Mouse (Mus musculus): Measurements from ENCODE around the gene Zhx3. TPM values are rescaled to one million over a fixed set of nuclear protein-coding genes. Genes with fewer than 3 reads are reported as not detected.

Gene Zhx3
- total RNA-seq, 2 experiments from 2014 or later, result 3.9 to 16.5 TPM

DNA sequence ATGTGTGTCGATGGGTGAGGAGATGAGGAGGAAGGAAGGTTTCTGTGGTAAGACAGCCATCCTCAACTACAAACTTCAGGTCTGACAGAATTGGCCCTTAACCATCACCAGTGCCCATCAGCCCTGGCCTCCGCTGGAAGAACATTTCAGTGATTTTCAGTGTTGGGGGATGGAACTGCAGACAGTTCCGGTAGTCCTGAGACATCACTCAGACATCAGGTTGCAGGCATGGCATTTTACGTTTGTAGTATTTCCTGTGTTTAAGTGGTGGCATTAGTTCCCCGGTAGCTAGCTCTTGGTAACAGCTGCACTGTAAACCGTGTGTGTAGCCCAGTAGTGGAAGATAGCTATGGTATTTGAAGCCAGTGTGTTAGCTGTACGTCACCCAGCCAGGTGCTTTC, 139.7 kb downstream of the Zhx3 start:
- ATAC-seq (replicated peaks; ENCODE audit: poor library complexity, severe bottlenecking), result no peak

DNA sequence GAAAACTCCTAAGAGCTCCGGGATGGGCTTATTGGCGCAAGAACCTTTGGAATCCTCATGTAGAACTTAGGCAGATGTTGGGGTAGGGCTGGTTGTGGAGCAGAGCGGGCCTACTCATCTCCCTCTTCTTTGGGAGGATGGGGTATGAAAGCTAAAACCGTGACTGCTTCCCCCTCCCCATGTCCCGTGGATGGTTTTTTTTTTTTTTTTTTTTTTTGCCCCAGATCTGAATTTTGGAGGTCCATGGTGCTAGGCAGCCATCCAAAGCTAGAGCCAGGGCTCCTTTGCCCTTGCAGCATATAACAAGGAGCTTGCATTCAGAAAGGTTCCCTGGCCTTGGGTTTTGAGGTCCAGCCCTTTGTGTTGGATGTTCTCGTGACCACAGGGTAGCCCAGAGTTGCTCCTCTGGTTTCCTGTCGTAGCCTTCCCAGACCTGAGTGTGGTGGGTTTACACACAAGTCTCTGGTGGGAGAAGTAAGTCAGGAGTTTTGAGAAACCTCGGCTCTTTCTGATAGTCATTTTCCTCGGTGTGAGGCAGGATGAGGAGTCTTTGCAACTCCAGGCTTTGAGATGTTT, 140.3 kb downstream of the Zhx3 start:
- no peak for ATAC-seq (replicated peaks; ENCODE audit: poor library complexity, severe bottlenecking)

DNA sequence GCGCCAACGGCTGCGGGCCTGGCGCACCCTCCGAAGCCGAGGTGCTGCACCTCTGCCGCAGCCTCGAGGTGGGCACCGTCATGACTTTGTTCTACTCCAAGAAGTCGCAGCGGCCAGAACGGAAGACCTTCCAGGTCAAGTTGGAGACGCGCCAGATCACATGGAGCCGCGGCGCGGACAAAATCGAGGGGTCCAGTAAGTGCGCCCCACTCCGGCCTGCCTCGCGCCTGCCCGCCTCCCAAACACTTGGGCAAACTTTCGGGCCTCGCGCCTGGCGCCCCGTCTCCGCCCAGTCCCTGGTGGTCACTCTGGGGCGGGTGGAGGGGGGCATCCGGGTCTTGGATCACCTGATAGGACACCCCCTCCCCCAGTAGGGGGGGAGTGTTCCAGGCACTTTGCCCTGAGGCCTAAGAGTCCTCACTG, 140.9 kb downstream of the Zhx3 start:
- ATAC-seq (replicated peaks; ENCODE audit: poor library complexity, severe bottlenecking), result peak; percentile 11

DNA sequence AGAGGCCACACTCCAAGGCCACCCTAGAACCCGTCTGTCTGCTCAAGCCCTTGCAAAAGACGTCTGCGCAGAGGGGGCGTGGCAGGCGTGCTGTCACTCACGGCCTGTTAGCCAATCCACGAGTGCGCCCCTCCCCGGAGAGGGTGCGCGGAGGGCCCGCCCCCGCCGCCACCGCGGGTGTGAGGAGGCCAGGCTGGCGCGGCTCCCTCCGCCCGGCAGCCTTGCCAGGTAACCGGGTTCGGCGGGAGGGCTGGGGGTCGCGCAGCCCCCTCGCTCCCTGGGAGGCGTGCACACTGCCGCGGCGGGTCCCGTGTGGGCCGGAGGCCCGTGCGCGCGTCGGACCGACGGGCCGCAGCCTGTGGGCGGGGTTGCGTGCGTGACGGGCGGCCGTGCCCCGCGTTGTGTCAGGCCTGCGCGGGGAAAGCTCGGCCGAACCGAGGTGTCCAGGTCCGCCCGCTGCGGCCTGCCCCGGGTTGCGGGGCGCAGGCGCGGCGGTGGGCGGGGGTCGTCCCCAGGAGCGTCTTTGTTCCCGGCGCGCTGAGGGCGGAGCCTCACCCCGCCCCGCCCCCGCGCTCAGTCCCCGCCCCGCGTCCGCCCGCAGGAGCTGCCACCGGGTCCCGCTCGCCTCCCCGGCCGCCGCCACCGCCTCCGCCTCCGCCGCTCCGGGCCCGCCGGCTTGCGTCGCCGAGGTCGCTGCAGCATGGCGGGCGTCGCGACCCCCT, 141.5 kb downstream of the Zhx3 start, which contains the start of gene Plcg1:
Gene Plcg1, plus strand, starts transcription at position 184 of the 722 bp plus-strand sequence.
- ATAC-seq (replicated peaks; ENCODE audit: poor library complexity, severe bottlenecking), result peak; percentile 72

GRCm38 (mm10) chr2:160730797-160731116, 142.0 kb downstream of the Zhx3 start:
- ATAC-seq (replicated peaks; ENCODE audit: poor library complexity, severe bottlenecking), result no peak

DNA sequence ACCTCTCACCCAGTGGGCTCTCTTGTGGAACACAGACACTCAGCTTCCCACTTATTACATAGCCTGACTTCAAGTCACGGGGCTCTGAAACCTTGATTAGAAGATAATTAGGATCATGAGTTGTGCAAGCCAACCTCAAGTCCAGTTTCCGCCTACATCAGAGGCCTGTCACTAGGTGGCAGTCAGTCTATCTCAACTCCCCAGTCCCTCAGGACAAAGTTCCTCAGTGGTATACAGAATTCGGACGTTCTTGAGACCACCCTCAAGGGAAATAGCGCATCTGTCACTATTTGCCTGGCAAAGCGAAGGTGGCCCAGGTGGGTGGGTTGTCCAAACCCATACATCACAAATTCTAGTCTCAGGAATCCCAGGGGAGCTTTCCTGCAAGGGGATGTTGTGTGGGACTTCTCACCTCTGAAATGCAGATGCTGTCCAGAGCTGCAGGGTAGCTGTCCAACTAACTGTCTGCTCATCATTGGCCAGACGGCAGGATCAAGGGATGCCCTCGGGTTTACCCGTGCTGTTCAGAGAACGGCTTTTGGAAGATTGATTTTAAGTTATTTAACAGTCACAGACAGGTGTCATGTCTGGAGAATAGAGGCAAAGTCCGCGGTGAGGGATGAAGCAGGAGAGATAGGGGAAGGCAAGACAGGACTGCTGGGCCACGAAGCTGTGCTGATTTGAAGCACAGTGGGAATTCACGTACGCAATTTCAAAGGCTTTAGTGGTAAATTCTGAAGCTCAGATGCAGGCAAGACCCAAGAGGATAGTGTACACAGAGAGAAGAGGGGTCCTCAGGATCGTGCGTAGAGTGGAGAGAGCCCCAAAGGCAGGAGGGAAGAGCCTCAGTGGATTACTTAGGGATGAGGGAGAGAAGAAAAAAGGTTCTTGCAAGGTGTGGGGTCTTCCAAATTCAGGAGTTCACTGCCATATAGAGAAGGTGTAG, 142.7 kb downstream of the Zhx3 start:
- peak; percentile 60 for ATAC-seq (replicated peaks; ENCODE audit: poor library complexity, severe bottlenecking)

- no peak for ATAC-seq (replicated peaks; ENCODE audit: poor library complexity, severe bottlenecking)
Observed at GRCm38 (mm10) chr2:160729436-160729835, 143.4 kb downstream of the Zhx3 start.

- ATAC-seq (replicated peaks; ENCODE audit: poor library complexity, severe bottlenecking), result no peak
Observed at GRCm38 (mm10) chr2:160728972-160729371, 143.8 kb downstream of the Zhx3 start.

DNA sequence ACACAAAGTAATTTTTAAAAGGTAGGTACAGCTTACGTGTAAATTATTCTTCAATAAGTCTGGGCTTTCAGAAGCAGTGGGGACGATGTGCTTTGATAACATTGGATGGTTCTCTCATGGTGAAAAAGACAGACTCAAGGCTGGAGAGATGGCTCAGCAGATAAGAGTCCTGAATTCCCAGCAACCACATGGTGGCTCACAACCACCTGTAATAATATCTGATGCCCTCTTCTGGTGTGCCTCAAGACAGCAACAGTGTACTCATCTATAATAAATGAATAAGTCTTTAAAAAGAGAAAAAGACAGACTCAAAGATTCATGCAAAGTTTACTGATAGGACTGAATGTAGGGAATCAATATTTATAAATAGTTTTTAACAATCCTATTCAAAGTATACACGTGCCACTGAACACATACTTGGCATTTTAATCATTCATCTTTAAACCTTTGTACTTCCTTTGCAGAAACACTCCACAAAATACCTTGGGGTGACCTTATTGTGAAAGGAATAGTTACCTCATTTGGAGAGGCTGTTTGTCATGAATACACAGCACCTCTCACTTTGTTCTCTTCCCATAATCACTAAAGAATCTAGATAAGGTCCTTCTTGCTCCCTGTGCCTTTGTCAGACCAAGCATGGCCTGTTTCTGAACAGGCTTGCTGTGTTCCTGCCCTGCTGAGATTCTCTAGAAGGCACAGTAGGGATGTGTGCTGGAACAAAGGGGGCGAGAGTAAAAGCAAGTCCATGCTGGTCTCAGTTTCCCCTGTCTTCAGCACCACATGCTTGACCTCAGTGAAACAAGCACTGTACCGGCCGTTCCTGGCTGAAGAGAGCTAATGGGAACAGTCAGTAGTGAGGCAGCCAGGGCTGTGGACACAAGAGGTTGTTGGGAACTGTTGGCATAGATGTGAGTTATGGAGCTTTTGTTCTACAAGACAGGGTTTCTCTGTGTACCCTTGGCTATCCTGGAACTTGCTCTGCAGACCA, 146.6 kb downstream of the Zhx3 start:
- ATAC-seq (replicated peaks; ENCODE audit: poor library complexity, severe bottlenecking), result no peak

DNA sequence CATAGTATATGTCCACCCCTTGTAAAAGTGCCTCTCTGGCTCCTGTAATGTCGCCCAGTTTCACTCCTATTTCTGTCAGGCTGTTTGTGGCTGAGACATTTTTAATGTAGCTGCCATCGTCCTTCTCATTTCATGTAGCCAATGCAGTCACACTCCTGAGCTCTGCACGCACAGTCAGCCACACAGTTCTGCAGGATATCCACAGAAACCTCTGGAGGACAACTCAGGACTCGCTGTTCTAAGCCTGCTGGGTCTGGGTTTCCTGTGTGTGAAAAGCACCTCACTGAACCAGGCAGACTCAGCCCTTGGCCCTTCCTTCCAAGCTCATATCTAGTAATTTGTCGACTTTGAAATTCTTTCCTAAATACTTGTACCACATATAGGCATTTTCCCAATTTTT, 148.3 kb downstream of the Zhx3 start:
- no peak for ATAC-seq (replicated peaks; ENCODE audit: poor library complexity, severe bottlenecking)

DNA sequence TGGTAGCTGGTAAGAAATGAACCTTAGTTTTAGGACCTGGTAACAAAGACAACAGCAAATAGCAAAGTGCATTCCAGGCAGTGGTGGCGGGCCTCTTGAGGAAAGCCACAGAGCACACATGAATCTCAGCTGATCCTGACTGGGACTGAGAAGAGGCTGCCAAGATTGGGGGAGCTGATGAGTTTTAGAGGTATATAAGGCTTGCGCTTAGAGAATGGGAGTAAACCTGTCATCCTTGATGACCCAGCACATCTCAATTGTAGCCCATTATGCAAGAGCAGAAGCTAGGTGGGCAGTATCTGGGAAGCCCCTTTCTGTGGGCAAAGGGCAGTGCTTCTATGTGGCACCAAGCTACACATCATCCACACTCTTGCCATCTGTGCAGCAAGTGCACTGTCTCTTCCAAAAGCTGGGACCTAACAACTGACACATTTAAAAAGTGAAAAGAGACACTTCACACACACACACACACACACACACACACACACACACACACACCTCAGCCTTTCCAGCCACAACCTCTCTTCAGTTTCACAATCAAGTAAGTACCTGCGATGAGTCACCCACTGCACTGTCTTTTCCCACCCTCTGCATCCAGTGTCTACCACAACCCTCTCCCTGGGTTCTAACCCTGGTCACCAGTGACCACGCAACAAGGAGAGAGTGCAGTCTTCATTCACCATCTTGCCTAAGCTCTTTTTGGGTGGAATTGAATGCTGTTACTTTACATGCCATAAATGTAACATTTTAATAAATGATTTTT, 149.0 kb downstream of the Zhx3 start:
- ATAC-seq (replicated peaks; ENCODE audit: poor library complexity, severe bottlenecking), result peak; percentile 34; the same call in 1 of the 2 replicates

DNA sequence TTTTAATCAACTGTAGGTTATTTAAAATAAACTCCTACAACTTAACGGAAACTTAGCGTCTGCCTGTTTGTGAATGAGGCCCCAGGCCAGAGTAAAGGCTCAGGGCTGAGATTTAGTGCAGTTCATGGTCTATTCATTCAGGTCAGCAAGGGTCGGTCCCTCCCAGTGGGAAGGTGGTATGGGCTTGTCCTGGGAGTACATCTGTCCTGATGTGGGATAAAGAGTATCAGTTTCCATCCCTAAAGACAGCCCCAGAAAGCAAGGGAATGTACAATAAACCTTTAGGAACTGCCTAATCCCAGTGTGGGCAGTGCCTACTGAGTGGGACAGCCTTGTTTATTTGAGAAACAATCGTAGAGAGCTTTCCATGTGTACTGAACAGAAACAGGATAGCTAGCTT, 150.1 kb downstream of the Zhx3 start:
- ATAC-seq (replicated peaks; ENCODE audit: poor library complexity, severe bottlenecking), result no peak

DNA sequence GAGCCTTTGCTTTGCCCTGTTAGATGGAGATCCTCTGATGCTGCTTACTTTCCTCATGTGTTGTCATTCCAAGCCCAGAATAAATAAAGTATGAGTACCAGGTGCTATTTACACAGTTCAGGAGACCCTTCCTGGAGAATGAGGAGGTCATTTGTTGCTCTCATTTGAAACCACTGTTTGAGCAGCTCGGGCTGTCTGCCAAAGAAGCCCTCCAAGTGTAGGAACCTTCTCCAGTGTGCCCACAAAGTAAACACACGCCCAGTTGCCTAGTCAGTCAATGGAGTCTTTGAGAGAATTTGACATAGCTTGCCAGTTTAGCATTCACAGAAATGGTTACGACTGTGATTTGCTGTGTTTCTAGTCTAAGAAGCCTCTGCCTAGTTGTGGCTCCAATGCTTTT, 154.0 kb downstream of the Zhx3 start:
- ATAC-seq (replicated peaks; ENCODE audit: poor library complexity, severe bottlenecking), result no peak

- ATAC-seq (replicated peaks; ENCODE audit: poor library complexity, severe bottlenecking), result peak; percentile 80
Observed at GRCm38 (mm10) chr2:160717269-160717668, 155.5 kb downstream of the Zhx3 start.

- no peak for ATAC-seq (replicated peaks; ENCODE audit: poor library complexity, severe bottlenecking)
Observed at GRCm38 (mm10) chr2:160715463-160716030, 157.3 kb downstream of the Zhx3 start.

GRCm38 (mm10) chr2:160707673-160708072, 165.1 kb downstream of the Zhx3 start:
- no peak for ATAC-seq (replicated peaks; ENCODE audit: poor library complexity, severe bottlenecking)

DNA sequence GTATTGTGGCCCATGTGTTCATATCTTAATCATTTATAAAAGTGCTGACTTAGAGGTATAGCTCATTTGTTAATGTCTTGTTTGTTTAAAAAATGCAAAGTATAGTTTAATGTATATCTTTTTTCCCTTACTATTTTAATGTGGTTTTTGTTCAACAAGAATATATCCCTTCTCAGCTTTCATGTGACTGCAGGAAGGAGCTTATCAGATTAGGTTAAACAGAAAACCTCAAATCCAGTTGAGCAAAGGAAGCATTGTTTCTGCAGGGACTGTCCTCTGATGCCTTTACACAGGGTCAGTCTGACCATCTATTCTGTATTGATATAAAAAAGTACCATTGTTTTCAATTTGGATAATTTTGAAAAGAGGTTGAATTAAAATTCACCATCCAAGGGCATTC, 170.0 kb downstream of the Zhx3 start:
- ATAC-seq (replicated peaks; ENCODE audit: poor library complexity, severe bottlenecking), result no peak

GRCm38 (mm10) chr2:160701603-160702002, 171.2 kb downstream of the Zhx3 start:
- no peak for ATAC-seq (replicated peaks; ENCODE audit: poor library complexity, severe bottlenecking)

- ATAC-seq (replicated peaks; ENCODE audit: poor library complexity, severe bottlenecking), result peak; percentile 70
Observed at GRCm38 (mm10) chr2:160700271-160700670, 172.5 kb downstream of the Zhx3 start.
